Mouse (Mus musculus): ENCODE results near the gene 4632433K11Rik. TPM values are rescaled to one million over a fixed set of nuclear protein-coding genes. Genes with fewer than 3 reads are reported as not detected.

Gene 4632433K11Rik
- polyA plus RNA-seq (2014; fragmentation: Nextera tagmentation; extraction: Ambion mirVana): not detected in 2 replicates

GRCm38 (mm10) chr7:5033818-5034217 lies at the start of gene 4632433K11Rik:
TSS of gene 4632433K11Rik (plus strand) at chr7:5034118.
- Histone ChIP-seq H3K27me3 (ENCODE audit: control insufficient read depth, insufficient read depth, low read length) (no peaks in the 10 kb centered on the region), H3K9me3 (ENCODE audit: control insufficient read depth, low read length) (peaks cover 29% of the 10 kb centered on the region)
- WGBS: 83% methylated on average over 3 of the region's 3 CpGs

DNA sequence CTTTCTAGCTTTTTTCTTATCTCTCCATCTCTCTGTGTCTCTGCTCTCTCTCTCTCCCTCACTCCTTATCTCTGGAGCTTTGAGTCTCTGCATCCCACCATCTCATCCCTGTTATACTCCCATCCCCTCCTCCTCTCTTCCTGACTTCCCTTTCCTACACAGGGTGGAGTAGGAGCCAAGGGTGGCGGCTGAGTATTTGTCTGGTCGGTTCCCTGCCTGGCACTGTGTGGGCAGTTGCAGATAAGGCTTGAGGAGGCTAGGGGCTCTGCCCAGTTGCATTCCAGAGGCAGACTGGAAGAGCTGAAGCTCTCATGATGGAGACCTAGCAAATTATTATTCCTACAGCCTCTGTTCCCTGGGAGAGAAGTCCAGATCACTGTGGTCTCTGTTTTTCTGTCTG lies 45.7 kb upstream of the 4632433K11Rik start:
- H3K4me2 ChIP-seq (ENCODE audit: low read depth, low read length, severe bottlenecking): no peak overlapping the region
- H3K9ac ChIP-seq (ENCODE audit: low read length): no peak overlapping the region
- no peak for DNase-seq (ENCODE audit: low spot score)
- H3K36me3 ChIP-seq (ENCODE audit: control insufficient read depth, insufficient read depth, low read length): peaks cover 2% of the 10 kb centered on the region; the same call in 1 of the 2 replicates
- no peak for ATAC-seq (replicated peaks; ENCODE audit: low FRiP score)
- 64% methylated on average over 2 of the region's 2 CpGs for WGBS
- H3K27me3 ChIP-seq (ENCODE audit: control insufficient read depth, insufficient read depth, low read length): peaks cover under 1% of the 10 kb centered on the region; the same call in 1 of the 2 replicates
- no peaks in the 10 kb centered on the region for H3K9me3 ChIP-seq (ENCODE audit: control insufficient read depth, low read length)
- no peaks in the 10 kb centered on the region for H3K4me1 ChIP-seq (replicated peaks; ENCODE audit: control insufficient read depth, insufficient read depth, low read length)
- no peak overlapping the region for H3K4me3 ChIP-seq (ENCODE audit: low read depth, low read length)
- H3K27ac ChIP-seq (ENCODE audit: low read depth, low read length): no peak overlapping the region

More at GRCm38 (mm10) chr7:5033818-5034217, at the start of gene 4632433K11Rik:
- H3K27ac ChIP-seq (ENCODE audit: low read depth, low read length): no peak within 1 kb of the TSS
- no peaks in the 10 kb centered on the region for H3K4me1 ChIP-seq (replicated peaks; ENCODE audit: control insufficient read depth, insufficient read depth, low read length)
- H3K9ac ChIP-seq (ENCODE audit: low read length): no peak within 1 kb of the TSS
- no peak for ATAC-seq (replicated peaks; ENCODE audit: low FRiP score)
- H3K4me3 ChIP-seq (ENCODE audit: low read depth, low read length): no peak within 1 kb of the TSS
- no peak within 1 kb of the TSS for H3K4me2 ChIP-seq (ENCODE audit: low read depth, low read length, severe bottlenecking)
- peaks cover 45% of the 10 kb centered on the region for H3K36me3 ChIP-seq (ENCODE audit: control insufficient read depth, insufficient read depth, low read length)
- DNase-seq (ENCODE audit: low spot score): no peak

GRCm38 (mm10) chr7:4993347-4993998 lies 40.4 kb upstream of the 4632433K11Rik start:
- peak overlapping the region; percentile 26; the same call in 1 of the 2 replicates for H3K4me2 ChIP-seq (ENCODE audit: low read depth, low read length, severe bottlenecking)
- DNase-seq (ENCODE audit: low spot score) (no peak), ATAC-seq (replicated peaks; ENCODE audit: low FRiP score) (no peak)
- 35% methylated on average over 55 of the region's 55 CpGs for WGBS
- H3K4me3 ChIP-seq (ENCODE audit: low read depth, low read length): 0 out of 2 replicates have a peak overlapping the region, but pooled peaks have one; percentile 0
- H3K36me3 ChIP-seq (ENCODE audit: control insufficient read depth, insufficient read depth, low read length): peaks cover 2% of the 10 kb centered on the region; the same call in 1 of the 2 replicates
- H3K27me3 ChIP-seq (ENCODE audit: control insufficient read depth, insufficient read depth, low read length): peaks cover 15% of the 10 kb centered on the region
- no peak overlapping the region for H3K27ac ChIP-seq (ENCODE audit: low read depth, low read length)
- H3K9me3 ChIP-seq (ENCODE audit: control insufficient read depth, low read length): no peaks in the 10 kb centered on the region
- H3K9ac ChIP-seq (ENCODE audit: low read length): no peak overlapping the region
- peaks cover 20% of the 10 kb centered on the region for H3K4me1 ChIP-seq (replicated peaks; ENCODE audit: control insufficient read depth, insufficient read depth, low read length)

GRCm38 (mm10) chr7:4993999-4994788 lies 39.7 kb upstream of the 4632433K11Rik start:
- peaks cover 20% of the 10 kb centered on the region for H3K4me1 ChIP-seq (replicated peaks; ENCODE audit: control insufficient read depth, insufficient read depth, low read length)
- H3K27ac ChIP-seq (ENCODE audit: low read depth, low read length): no peak overlapping the region
- peak overlapping the region; percentile 8; the same call in 1 of the 2 replicates for H3K9ac ChIP-seq (ENCODE audit: low read length)
- H3K4me2 ChIP-seq (ENCODE audit: low read depth, low read length, severe bottlenecking): peak overlapping the region; percentile 26; the same call in 1 of the 2 replicates
- H3K4me3 ChIP-seq (ENCODE audit: low read depth, low read length): peak overlapping the region; percentile 0; the same call in 1 of the 2 replicates
- peaks cover 2% of the 10 kb centered on the region; the same call in 1 of the 2 replicates for H3K36me3 ChIP-seq (ENCODE audit: control insufficient read depth, insufficient read depth, low read length)
- DNase-seq (ENCODE audit: low spot score) (no peak), ATAC-seq (replicated peaks; ENCODE audit: low FRiP score) (no peak)
- WGBS: 53% methylated on average over 58 of the region's 59 CpGs
- H3K9me3 ChIP-seq (ENCODE audit: control insufficient read depth, low read length): no peaks in the 10 kb centered on the region
- H3K27me3 ChIP-seq (ENCODE audit: control insufficient read depth, insufficient read depth, low read length): peaks cover 15% of the 10 kb centered on the region

- Histone ChIP-seq H3K36me3 (ENCODE audit: control insufficient read depth, insufficient read depth, low read length) (peaks cover 2% of the 10 kb centered on the region; the same call in 1 of the 2 replicates), H3K9me3 (ENCODE audit: control insufficient read depth, low read length) (no peaks in the 10 kb centered on the region), H3K9ac (ENCODE audit: low read length) (peak overlapping the region; percentile 89), H3K4me3 (ENCODE audit: low read depth, low read length) (peak overlapping the region; percentile 70), H3K4me2 (ENCODE audit: low read depth, low read length, severe bottlenecking) (peak overlapping the region; percentile 84), H3K27me3 (ENCODE audit: control insufficient read depth, insufficient read depth, low read length) (peaks cover 15% of the 10 kb centered on the region), H3K4me1 (replicated peaks; ENCODE audit: control insufficient read depth, insufficient read depth, low read length) (peaks cover 20% of the 10 kb centered on the region), H3K27ac (ENCODE audit: low read depth, low read length) (no peak overlapping the region)
- 6% methylated on average over 19 of the region's 19 CpGs for whole genome bisulfite sequencing
- ATAC-seq (replicated peaks; ENCODE audit: low FRiP score): peak; percentile 6
- DNase-seq (ENCODE audit: low spot score): no peak
Measured at GRCm38 (mm10) chr7:4995268-4996002, 38.5 kb upstream of the 4632433K11Rik start.

GRCm38 (mm10) chr7:4996003-4996895 lies 37.7 kb upstream of the 4632433K11Rik start, which contains the start of gene Zfp579:
TSS of gene Zfp579 (minus strand) at chr7:4996158.
- ATAC-seq (replicated peaks; ENCODE audit: low FRiP score) (peak; percentile 90), DNase-seq (ENCODE audit: low spot score) (peak; percentile 96)
- H3K27me3 ChIP-seq (ENCODE audit: control insufficient read depth, insufficient read depth, low read length): peaks cover 15% of the 10 kb centered on the region
- WGBS: 5% methylated on average over 16 of the region's 26 CpGs
- peak within 1 kb of the TSS; percentile 70 for H3K4me3 ChIP-seq (ENCODE audit: low read depth, low read length)
- no peaks in the 10 kb centered on the region for H3K9me3 ChIP-seq (ENCODE audit: control insufficient read depth, low read length)
- peaks cover 2% of the 10 kb centered on the region; the same call in 1 of the 2 replicates for H3K36me3 ChIP-seq (ENCODE audit: control insufficient read depth, insufficient read depth, low read length)
- H3K9ac ChIP-seq (ENCODE audit: low read length): peak within 1 kb of the TSS; percentile 89
- peaks cover 20% of the 10 kb centered on the region for H3K4me1 ChIP-seq (replicated peaks; ENCODE audit: control insufficient read depth, insufficient read depth, low read length)
- H3K27ac ChIP-seq (ENCODE audit: low read depth, low read length): peak within 1 kb of the TSS; percentile 43; the same call in 1 of the 2 replicates
- H3K4me2 ChIP-seq (ENCODE audit: low read depth, low read length, severe bottlenecking): peak within 1 kb of the TSS; percentile 84

DNA sequence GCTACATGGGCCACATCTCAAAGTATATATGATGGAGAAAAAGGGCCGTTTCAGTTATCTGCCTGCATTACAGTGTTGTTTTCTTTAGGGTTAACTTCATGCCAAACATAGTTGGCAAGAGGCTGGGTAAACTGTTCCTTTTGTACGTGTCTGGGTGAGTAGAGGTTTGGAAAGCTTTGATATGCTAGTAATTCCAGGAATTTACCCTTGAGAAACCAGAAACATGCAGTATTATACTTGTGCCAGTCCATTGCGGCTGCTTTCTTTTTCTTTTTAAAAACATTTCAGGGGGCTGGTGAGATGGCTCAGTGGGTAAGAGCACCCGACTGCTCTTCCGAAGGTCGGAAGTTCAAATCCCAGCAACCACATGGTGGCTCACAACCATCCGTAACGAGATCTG lies 37.0 kb upstream of the 4632433K11Rik start:
- Histone ChIP-seq H3K4me1 (replicated peaks; ENCODE audit: control insufficient read depth, insufficient read depth, low read length) (peaks cover 20% of the 10 kb centered on the region), H3K9me3 (ENCODE audit: control insufficient read depth, low read length) (no peaks in the 10 kb centered on the region), H3K4me3 (ENCODE audit: low read depth, low read length) (peak overlapping the region; percentile 70; the same call in 1 of the 2 replicates), H3K36me3 (ENCODE audit: control insufficient read depth, insufficient read depth, low read length) (peaks cover 2% of the 10 kb centered on the region; the same call in 1 of the 2 replicates), H3K4me2 (ENCODE audit: low read depth, low read length, severe bottlenecking) (peak overlapping the region; percentile 84; the same call in 1 of the 2 replicates), H3K27ac (ENCODE audit: low read depth, low read length) (no peak overlapping the region; the same call in 1 of the 2 replicates), H3K9ac (ENCODE audit: low read length) (peak overlapping the region; percentile 89), H3K27me3 (ENCODE audit: control insufficient read depth, insufficient read depth, low read length) (peaks cover 15% of the 10 kb centered on the region)
- DNase-seq (ENCODE audit: low spot score) (no peak), ATAC-seq (replicated peaks; ENCODE audit: low FRiP score) (no peak)
- WGBS: 74% methylated on average over 6 of the region's 8 CpGs

Measured in forebrain, embryonic 11.5 days (tissue).